Mouse (Mus musculus): ENCODE data around the gene Gm20458. TPM values are rescaled to one million over a fixed set of nuclear protein-coding genes. Genes with fewer than 3 reads are reported as not detected.

Gm20458 gene
- total and polyA plus RNA-seq, 3 experiments, result 8.0 to 17.2 (median 9.2) TPM

- H3K27me3 ChIP-seq (ENCODE audit: control insufficient read depth, insufficient read depth, low read length), result no peaks in the 10 kb centered on the region
- H3K4me3 ChIP-seq, result no peak overlapping the region
- WGBS, result 21% methylated on average over 8 of the region's 8 CpGs
- no peak overlapping the region for H3K27ac ChIP-seq
- no peak overlapping the region for H3K9ac ChIP-seq (ENCODE audit: low read depth, low read length)
- DNase-seq, result no peak
- H3K36me3 ChIP-seq (ENCODE audit: control insufficient read depth, insufficient read depth, low read length), result no peaks in the 10 kb centered on the region
- no peaks in the 10 kb centered on the region; the same call in 1 of the 2 replicates for H3K4me1 ChIP-seq (ENCODE audit: control insufficient read depth, insufficient read depth, low read length)
- H3K79me2 ChIP-seq (replicated peaks; ENCODE audit: control insufficient read depth, insufficient read depth, low read length), result no peaks in the 10 kb centered on the region
- intact Hi-C loops (cut with DNase I), result no loop called here
- TF ChIP-seq POLR2A (IDR thresholded peaks at IDR 0.05; ENCODE audit: insufficient read depth, low read depth, low read length), result no peak
- TF ChIP-seq CTCF (IDR thresholded peaks at IDR 0.05), result no peak
- no peak for TF ChIP-seq EP300 (IDR thresholded peaks at IDR 0.05; ENCODE audit: insufficient read depth, low read depth, low read length)
Observed at GRCm38 (mm10) chr2:164522280-164522679, 61.5 kb downstream of the Gm20458 start.

GRCm38 (mm10) chr2:164523301-164523773 is 62.6 kb downstream of the Gm20458 start:
- H3K27me3 ChIP-seq (ENCODE audit: control insufficient read depth, insufficient read depth, low read length), result no peaks in the 10 kb centered on the region
- intact Hi-C loops (cut with DNase I), result no loop called here
- WGBS, result 76% methylated on average over 10 of the region's 10 CpGs

GRCm38 (mm10) chr2:164528557-164528956 is 67.8 kb downstream of the Gm20458 start:
- no peak for DNase-seq
- no peaks in the 10 kb centered on the region for H3K4me1 ChIP-seq (ENCODE audit: control insufficient read depth, insufficient read depth, low read length)
- TF ChIP-seq EP300 (IDR thresholded peaks at IDR 0.05; ENCODE audit: insufficient read depth, low read depth, low read length), result no peak
- TF ChIP-seq POLR2A (IDR thresholded peaks at IDR 0.05; ENCODE audit: insufficient read depth, low read depth, low read length), result no peak
- no peak for TF ChIP-seq CTCF (IDR thresholded peaks at IDR 0.05)
- intact Hi-C loops (cut with DNase I), result no loop called here
- H3K36me3 ChIP-seq (ENCODE audit: control insufficient read depth, insufficient read depth, low read length), result no peaks in the 10 kb centered on the region
- no peaks in the 10 kb centered on the region for H3K27me3 ChIP-seq (ENCODE audit: control insufficient read depth, insufficient read depth, low read length)
- H3K27ac ChIP-seq, result no peak overlapping the region
- WGBS, result 48% methylated on average over 5 of the region's 5 CpGs
- H3K9ac ChIP-seq (ENCODE audit: low read depth, low read length), result no peak overlapping the region
- H3K79me2 ChIP-seq (replicated peaks; ENCODE audit: control insufficient read depth, insufficient read depth, low read length), result no peaks in the 10 kb centered on the region
- H3K4me3 ChIP-seq, result no peak overlapping the region

More at GRCm38 (mm10) chr2:164523301-164523773, 62.6 kb downstream of the Gm20458 start:
- Histone ChIP-seq H3K79me2 (replicated peaks; ENCODE audit: control insufficient read depth, insufficient read depth, low read length) (no peaks in the 10 kb centered on the region), H3K36me3 (ENCODE audit: control insufficient read depth, insufficient read depth, low read length) (no peaks in the 10 kb centered on the region), H3K9ac (ENCODE audit: low read depth, low read length) (no peak overlapping the region), H3K4me1 (ENCODE audit: control insufficient read depth, insufficient read depth, low read length) (no peaks in the 10 kb centered on the region; the same call in 1 of the 2 replicates), H3K4me3 (no peak overlapping the region), H3K27ac (no peak overlapping the region)
- no peak for TF ChIP-seq EP300 (IDR thresholded peaks at IDR 0.05; ENCODE audit: insufficient read depth, low read depth, low read length)
- TF ChIP-seq CTCF (IDR thresholded peaks at IDR 0.05), result no peak
- no peak for TF ChIP-seq POLR2A (IDR thresholded peaks at IDR 0.05; ENCODE audit: insufficient read depth, low read depth, low read length)
- no peak for DNase-seq

- intact Hi-C loops (cut with DNase I), result no loop called here
- DNase-seq, result peak; percentile 62 to 77
- Histone ChIP-seq H3K9ac (ENCODE audit: low read depth, low read length) (no peak overlapping the region), H3K27me3 (ENCODE audit: control insufficient read depth, insufficient read depth, low read length) (no peaks in the 10 kb centered on the region), H3K4me3 (no peak overlapping the region), H3K4me1 (ENCODE audit: control insufficient read depth, insufficient read depth, low read length) (no peaks in the 10 kb centered on the region), H3K79me2 (replicated peaks; ENCODE audit: control insufficient read depth, insufficient read depth, low read length) (no peaks in the 10 kb centered on the region), H3K36me3 (ENCODE audit: control insufficient read depth, insufficient read depth, low read length) (no peaks in the 10 kb centered on the region), H3K27ac (no peak overlapping the region)
- WGBS, result 6% methylated on average over 3 of the region's 3 CpGs
- TF ChIP-seq CTCF (IDR thresholded peaks at IDR 0.05) (no peak; the same call in 1 of the 2 replicates), POLR2A (IDR thresholded peaks at IDR 0.05; ENCODE audit: insufficient read depth, low read depth, low read length) (no peak), EP300 (IDR thresholded peaks at IDR 0.05; ENCODE audit: insufficient read depth, low read depth, low read length) (0 out of 2 replicates have a peak, but pooled peaks have one; percentile 58)
Observed at GRCm38 (mm10) chr2:164531169-164531568, 70.4 kb downstream of the Gm20458 start.

GRCm38 (mm10) chr2:164534315-164534714 is 73.5 kb downstream of the Gm20458 start:
- Histone ChIP-seq H3K9ac (ENCODE audit: low read depth, low read length) (no peak overlapping the region), H3K79me2 (replicated peaks; ENCODE audit: control insufficient read depth, insufficient read depth, low read length) (no peaks in the 10 kb centered on the region), H3K4me1 (ENCODE audit: control insufficient read depth, insufficient read depth, low read length) (no peaks in the 10 kb centered on the region), H3K27ac (no peak overlapping the region), H3K36me3 (ENCODE audit: control insufficient read depth, insufficient read depth, low read length) (no peaks in the 10 kb centered on the region), H3K27me3 (ENCODE audit: control insufficient read depth, insufficient read depth, low read length) (no peaks in the 10 kb centered on the region), H3K4me3 (no peak overlapping the region)
- intact Hi-C loops (cut with DNase I), result no loop called here
- TF ChIP-seq EP300 (IDR thresholded peaks at IDR 0.05; ENCODE audit: insufficient read depth, low read depth, low read length) (no peak), CTCF (IDR thresholded peaks at IDR 0.05) (no peak), POLR2A (IDR thresholded peaks at IDR 0.05; ENCODE audit: insufficient read depth, low read depth, low read length) (no peak)
- 73% methylated on average over 10 of the region's 10 CpGs for WGBS
- no peak for DNase-seq

- no peaks in the 10 kb centered on the region for H3K36me3 ChIP-seq (ENCODE audit: control insufficient read depth, insufficient read depth, low read length)
- H3K9ac ChIP-seq (ENCODE audit: low read depth, low read length), result no peak overlapping the region
- peaks cover 6% of the 10 kb centered on the region; the same call in 1 of the 2 replicates for H3K4me1 ChIP-seq (ENCODE audit: control insufficient read depth, insufficient read depth, low read length)
- H3K27me3 ChIP-seq (ENCODE audit: control insufficient read depth, insufficient read depth, low read length), result peaks cover 1% of the 10 kb centered on the region; the same call in 1 of the 2 replicates
- H3K27ac ChIP-seq, result no peak overlapping the region
- H3K79me2 ChIP-seq (replicated peaks; ENCODE audit: control insufficient read depth, insufficient read depth, low read length), result no peaks in the 10 kb centered on the region
- 69% methylated on average over 4 of the region's 4 CpGs for WGBS
- TF ChIP-seq POLR2A (IDR thresholded peaks at IDR 0.05; ENCODE audit: insufficient read depth, low read depth, low read length) (no peak), EP300 (IDR thresholded peaks at IDR 0.05; ENCODE audit: insufficient read depth, low read depth, low read length) (no peak), CTCF (IDR thresholded peaks at IDR 0.05) (no peak)
- intact Hi-C loops (cut with DNase I), result no loop called here
- no peak overlapping the region for H3K4me3 ChIP-seq
- no peak for DNase-seq
Observed at GRCm38 (mm10) chr2:164537003-164537402, 76.2 kb downstream of the Gm20458 start.

Other genes with a start within 250 kb of the Gm20458 start
- not detected for gene Wfdc15b, start 239.3 kb upstream of the Gm20458 start, total RNA-seq (2021)
- gene Wfdc15b, start 239.3 kb upstream of the Gm20458 start, polyA plus RNA-seq (2012; rRNA removed), result not detected in 2 replicates
- not detected for gene Svs2, start 222.5 kb upstream of the Gm20458 start, total RNA-seq (2021)
- gene Svs2, start 222.5 kb upstream of the Gm20458 start, polyA plus RNA-seq (2012; rRNA removed), result not detected in 2 replicates
- not detected for gene Svs3b, start 204.3 kb upstream of the Gm20458 start, total RNA-seq (2021)
- not detected in 2 replicates for gene Svs3b, start 204.3 kb upstream of the Gm20458 start, polyA plus RNA-seq (2012; rRNA removed)
- gene Svs4, start 182.5 kb upstream of the Gm20458 start, total RNA-seq (2021), result not detected
- not detected in 2 replicates for gene Svs4, start 182.5 kb upstream of the Gm20458 start, polyA plus RNA-seq (2012; rRNA removed)
- not detected for gene Svs3a, start 171.7 kb upstream of the Gm20458 start, total RNA-seq (2021)
- not detected in 2 replicates for gene Svs3a, start 171.7 kb upstream of the Gm20458 start, polyA plus RNA-seq (2012; rRNA removed)
- gene Svs6, start 144.2 kb upstream of the Gm20458 start, total RNA-seq (2021), result not detected
- gene Svs6, start 144.2 kb upstream of the Gm20458 start, polyA plus RNA-seq (2012; rRNA removed), result not detected in 2 replicates
- not detected for gene Svs5, start 128.2 kb upstream of the Gm20458 start, total RNA-seq (2021)
- not detected in 2 replicates for gene Svs5, start 128.2 kb upstream of the Gm20458 start, polyA plus RNA-seq (2012; rRNA removed)
- 10 to 100 TPM; 10.9 to 26.4 TPM for gene Slpi, start 71.9 kb upstream of the Gm20458 start, total RNA-seq (2021)
- 3.1 and 8.3 TPM in 2 replicates for gene Slpi, start 71.9 kb upstream of the Gm20458 start, polyA plus RNA-seq (2012; rRNA removed)
- gene Rbpjl, start 57.8 kb upstream of the Gm20458 start, total RNA-seq (2021), result not detected
- 0.03 and 0.18 TPM in 2 replicates for gene Rbpjl, start 57.8 kb upstream of the Gm20458 start, polyA plus RNA-seq (2012; rRNA removed)
- under 1 TPM; 0.26 to 0.43 TPM for gene Matn4, start 55.8 kb upstream of the Gm20458 start, total RNA-seq (2021)
- 0.70 and 0.82 TPM in 2 replicates for gene Matn4, start 55.8 kb upstream of the Gm20458 start, polyA plus RNA-seq (2012; rRNA removed)
- gene Sdc4, start 17.1 kb upstream of the Gm20458 start, total RNA-seq (2021), result 10 to 100 TPM; 20.2 to 26.0 TPM
- gene Sdc4, start 17.1 kb upstream of the Gm20458 start, polyA plus RNA-seq (2012; rRNA removed), result 14.7 and 15.5 TPM in 2 replicates
- 10 to 100 TPM; 21.1 to 26.4 TPM for gene Sys1, start 4.0 kb upstream of the Gm20458 start, total RNA-seq (2021)
- 52.0 and 55.0 TPM in 2 replicates for gene Sys1, start 4.0 kb upstream of the Gm20458 start, polyA plus RNA-seq (2012; rRNA removed)
- not detected for gene Trp53tg5, start 12.8 kb downstream of the Gm20458 start, total RNA-seq (2021)
- not detected in 2 replicates for gene Trp53tg5, start 12.8 kb downstream of the Gm20458 start, polyA plus RNA-seq (2012; rRNA removed)
- gene Dbndd2, start 25.1 kb downstream of the Gm20458 start, total RNA-seq (2021), result 10 to 100 TPM in 1 of 2 experiments, 1 to 10 TPM in 1; 8.0 to 10.3 TPM
- gene Dbndd2, start 25.1 kb downstream of the Gm20458 start, polyA plus RNA-seq (2012; rRNA removed), result 17.9 and 31.9 TPM in 2 replicates
- 10 to 100 TPM; 31.3 to 31.5 TPM for gene Pigt, start 36.6 kb downstream of the Gm20458 start, total RNA-seq (2021)
- 47.1 and 51.3 TPM in 2 replicates for gene Pigt, start 36.6 kb downstream of the Gm20458 start, polyA plus RNA-seq (2012; rRNA removed)
- 1 to 10 TPM in 1 of 2 experiments, under 1 TPM in 1; 0.43 to 1.3 TPM for gene Wfdc2, start 101.4 kb downstream of the Gm20458 start, total RNA-seq (2021)
- 0.50 and 78.4 TPM in 2 replicates for gene Wfdc2, start 101.4 kb downstream of the Gm20458 start, polyA plus RNA-seq (2012; rRNA removed)
- not detected for gene Spint3, start 112.5 kb downstream of the Gm20458 start, total RNA-seq (2021)
- gene Spint3, start 112.5 kb downstream of the Gm20458 start, polyA plus RNA-seq (2012; rRNA removed), result not detected in 2 replicates
- under 1 TPM in 1 of 2 experiments, not detected in 1; 0.30 TPM for gene Wfdc6a, start 124.5 kb downstream of the Gm20458 start, total RNA-seq (2021)
- 0.47 and 0.56 TPM in 2 replicates for gene Wfdc6a, start 124.5 kb downstream of the Gm20458 start, polyA plus RNA-seq (2012; rRNA removed)
- not detected for gene Eppin, start 132.6 kb downstream of the Gm20458 start, total RNA-seq (2021)
- 0.16 TPM in 1 of 2 replicates, not detected in the other for gene Eppin, start 132.6 kb downstream of the Gm20458 start, polyA plus RNA-seq (2012; rRNA removed)
- not detected for gene Wfdc6b, start 152.6 kb downstream of the Gm20458 start, total RNA-seq (2021)
- not detected in 2 replicates for gene Wfdc6b, start 152.6 kb downstream of the Gm20458 start, polyA plus RNA-seq (2012; rRNA removed)
- gene Wfdc8, start 152.7 kb downstream of the Gm20458 start, total RNA-seq (2021), result not detected
- not detected in 2 replicates for gene Wfdc8, start 152.7 kb downstream of the Gm20458 start, polyA plus RNA-seq (2012; rRNA removed)
- not detected for gene Wfdc16, start 177.8 kb downstream of the Gm20458 start, total RNA-seq (2021)
- not detected in 2 replicates for gene Wfdc16, start 177.8 kb downstream of the Gm20458 start, polyA plus RNA-seq (2012; rRNA removed)
- not detected for gene Wfdc10, start 195.1 kb downstream of the Gm20458 start, total RNA-seq (2021)
- gene Wfdc10, start 195.1 kb downstream of the Gm20458 start, polyA plus RNA-seq (2012; rRNA removed), result not detected in 2 replicates
- not detected for gene Wfdc9, start 195.6 kb downstream of the Gm20458 start, total RNA-seq (2021)
- gene Wfdc9, start 195.6 kb downstream of the Gm20458 start, polyA plus RNA-seq (2012; rRNA removed), result not detected in 2 replicates
- not detected for gene Wfdc11, start 213.1 kb downstream of the Gm20458 start, total RNA-seq (2021)
- gene Wfdc11, start 213.1 kb downstream of the Gm20458 start, polyA plus RNA-seq (2012; rRNA removed), result not detected in 2 replicates
- not detected for gene Wfdc13, start 224.1 kb downstream of the Gm20458 start, total RNA-seq (2021)
- 0.25 TPM in 1 of 2 replicates, not detected in the other for gene Wfdc13, start 224.1 kb downstream of the Gm20458 start, polyA plus RNA-seq (2012; rRNA removed)
- gene Spint4, start 237.5 kb downstream of the Gm20458 start, total RNA-seq (2021), result not detected
- gene Spint4, start 237.5 kb downstream of the Gm20458 start, polyA plus RNA-seq (2012; rRNA removed), result not detected in 2 replicates

All from heart, adult 2 months (tissue).